Mouse (Mus musculus) heart, embryonic 12.5 days (tissue): Measurements from ENCODE around the gene Tcf12. TPM values are rescaled to one million over a fixed set of nuclear protein-coding genes. Genes with fewer than 3 reads are reported as not detected.

Experiments used
- ATAC-seq: fragments of 200-750 bp; cut with Nextera tagmentation; 2 replicates; pipeline ENCODE4 v1.8.0; 2017; ENCODE audit warnings: moderate TSS enrichment, moderate library complexity; ENCODE audit not compliant: insufficient number of reproducible peaks, low FRiP score
- H3K27ac ChIP-seq: fragments of 300-500 bp; sonication (generic); 2 replicates; pipeline ENCODE4 v1.5.1; 2016; ENCODE audit warnings: mild to moderate bottlenecking, moderate library complexity; ENCODE audit not compliant: poor library complexity, severe bottlenecking
- H3K27me3 ChIP-seq: fragments of 300-500 bp; sonication (generic); replicated peaks from 2 replicates; pipeline ENCODE4 v1.6.1; 2016; ENCODE audit warnings: mild to moderate bottlenecking, moderate library complexity
- H3K36me3 ChIP-seq: fragments of 300-500 bp; sonication (generic); 2 replicates; pipeline ENCODE4 v1.6.1; 2016; ENCODE audit warnings: mild to moderate bottlenecking, moderate library complexity
- H3K4me1 ChIP-seq: fragments of 300-500 bp; sonication (generic); replicated peaks from 2 replicates; pipeline ENCODE4 v1.6.1; 2016; ENCODE audit warnings: mild to moderate bottlenecking
- H3K4me2 ChIP-seq: fragments of 300-500 bp; sonication (generic); 2 replicates; pipeline ENCODE4 v1.6.1; 2016; ENCODE audit warnings: mild to moderate bottlenecking, moderate library complexity
- H3K4me3 ChIP-seq: fragments of 300-500 bp; sonication (generic); 2 replicates; pipeline ENCODE4 v1.5.1; 2016; ENCODE audit warnings: mild to moderate bottlenecking
- H3K9ac ChIP-seq: fragments of 300-500 bp; sonication (generic); 2 replicates; pipeline ENCODE4 v1.6.1; 2016; ENCODE audit warnings: mild to moderate bottlenecking, moderate library complexity
- H3K9me3 ChIP-seq: fragments of 300-500 bp; sonication (generic); replicated peaks from 2 replicates; pipeline ENCODE4 v1.6.1; 2016; ENCODE audit warnings: mild to moderate bottlenecking, moderate library complexity
- WGBS: fragments of 180-500 bp; shearing (Covaris S2); methylation state at CpG from one replicate; pipeline ENCODE4 v1.1.7; 2016; 5-methylcytosine and 5-hydroxymethylcytosine counted together
- polyA plus RNA-seq: library from polyadenylated mRNA; unstranded; fragments of >200 nt; fragmentation: Nextera tagmentation; extraction: Ambion mirVana; gene quantifications from 2 replicates; pipeline ENCODE4 v1.2.1, GENCODE M21; 2016

Gene Tcf12
- 44.7 and 48.3 TPM in 2 replicates for polyA plus RNA-seq

DNA sequence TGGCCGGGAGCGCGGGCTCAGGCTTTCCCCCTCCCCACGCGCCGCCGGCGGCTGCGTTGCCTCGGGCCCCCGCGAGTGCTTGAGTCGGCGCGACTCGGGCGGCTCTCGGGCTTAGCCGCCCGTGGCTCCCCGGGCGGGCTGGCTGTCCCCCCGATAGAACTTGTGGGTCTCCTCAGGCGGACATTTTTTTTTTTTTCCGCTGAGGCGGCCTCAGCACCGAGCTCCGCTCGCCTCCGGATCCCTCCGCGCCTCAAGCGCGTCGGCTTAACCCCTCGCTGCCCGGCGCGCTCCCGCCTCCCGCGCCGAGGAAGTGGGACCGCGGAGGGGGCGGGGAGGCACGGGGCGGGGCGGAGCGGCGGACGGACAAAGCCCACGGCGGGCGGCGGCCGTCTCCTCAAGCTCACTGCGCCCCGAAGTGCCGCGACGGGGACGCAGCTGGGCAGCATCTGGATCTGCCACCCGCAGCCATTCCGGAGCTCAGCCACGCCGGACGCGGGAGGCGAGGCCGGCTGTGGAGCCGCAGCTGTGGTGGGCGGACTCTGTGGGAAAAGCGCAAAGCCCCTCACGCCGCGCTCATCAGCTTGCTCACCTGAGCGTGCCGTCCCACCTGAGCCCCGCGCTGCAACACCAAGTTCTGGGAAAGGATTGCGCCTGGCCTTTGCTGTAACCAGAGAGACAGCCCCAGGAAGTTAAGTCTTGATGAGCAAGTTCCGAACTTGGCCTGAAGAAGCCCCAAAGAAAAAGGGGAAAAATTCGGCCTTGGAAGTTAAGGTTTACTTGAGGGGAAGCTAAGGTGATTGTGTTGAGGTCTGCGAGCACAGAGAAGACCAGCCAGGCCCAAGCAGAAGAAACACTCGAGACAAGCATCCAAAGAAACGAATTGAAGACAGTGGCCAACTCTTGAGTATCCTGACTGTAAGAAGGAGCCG, at the start of gene Tcf12:
Gene Tcf12 (minus strand): TSS at position 250 of the 929 bp plus-strand sequence.
- 1% methylated on average over 88 of the region's 88 CpGs for WGBS
- ATAC-seq: peak; percentile 88
- H3K9me3 ChIP-seq: no peaks in the 10 kb centered on the region
- peaks cover 7% of the 10 kb centered on the region for H3K36me3 ChIP-seq
- H3K27ac ChIP-seq: peak within 1 kb of the TSS; percentile 92
- peak within 1 kb of the TSS; percentile 84 for H3K4me2 ChIP-seq
- peak within 1 kb of the TSS; percentile 96 for H3K4me3 ChIP-seq
- H3K27me3 ChIP-seq: no peaks in the 10 kb centered on the region
- peaks cover 6% of the 10 kb centered on the region; the same call in 1 of the 2 replicates for H3K4me1 ChIP-seq
- peak within 1 kb of the TSS; percentile 99 for H3K9ac ChIP-seq

DNA sequence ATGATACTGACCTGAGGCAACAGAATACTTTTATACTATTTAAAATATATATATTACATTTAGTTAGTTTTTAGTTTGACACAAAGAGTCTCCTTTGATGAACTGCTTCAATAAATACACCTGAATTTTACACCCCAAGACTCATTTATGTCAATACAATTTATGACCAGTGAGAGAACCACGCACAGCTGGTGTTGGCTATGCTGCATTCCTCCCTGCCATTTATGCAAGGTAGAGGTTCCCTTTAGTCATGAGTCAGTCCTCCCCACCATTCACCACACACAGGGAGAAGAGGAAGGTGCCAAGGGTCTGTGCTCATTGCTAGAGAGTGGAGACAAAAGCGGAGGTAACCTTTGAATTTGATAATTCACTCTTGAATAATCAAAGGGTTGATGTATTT, 46.7 kb upstream of the Tcf12 start:
- Histone ChIP-seq H3K9me3 (no peaks in the 10 kb centered on the region), H3K27ac (no peak overlapping the region), H3K9ac (no peak overlapping the region), H3K27me3 (no peaks in the 10 kb centered on the region), H3K4me3 (no peak overlapping the region), H3K4me2 (no peak overlapping the region), H3K36me3 (no peaks in the 10 kb centered on the region), H3K4me1 (no peaks in the 10 kb centered on the region)
- no peak for ATAC-seq
- WGBS: 85% methylated on average over 2 of the region's 2 CpGs

DNA sequence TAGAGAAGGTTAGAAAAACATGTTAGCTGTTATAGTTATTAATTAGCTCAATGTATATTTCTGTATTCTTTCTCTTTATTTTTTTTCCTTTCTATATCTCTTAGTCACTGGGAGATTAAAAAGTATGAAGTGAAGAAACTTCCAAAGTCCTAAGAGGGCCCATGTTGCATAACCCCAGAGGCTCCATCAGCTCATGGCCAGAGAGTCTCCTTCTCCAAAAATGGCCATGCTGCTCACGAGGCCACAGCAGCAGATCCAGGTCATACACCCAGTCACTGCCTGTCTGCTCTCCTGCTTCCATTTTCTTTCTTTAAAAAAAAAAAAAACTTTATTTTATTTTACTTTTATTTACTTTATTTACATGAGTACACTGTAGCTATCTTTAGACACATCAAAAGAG, 45.4 kb upstream of the Tcf12 start:
- no peak overlapping the region for H3K9ac ChIP-seq
- no peak overlapping the region for H3K4me3 ChIP-seq
- H3K27me3 ChIP-seq: no peaks in the 10 kb centered on the region
- H3K27ac ChIP-seq: no peak overlapping the region
- H3K4me1 ChIP-seq: no peaks in the 10 kb centered on the region
- WGBS: 76% methylated on average over 1 of the region's 1 CpGs
- ATAC-seq: no peak
- H3K4me2 ChIP-seq: no peak overlapping the region
- H3K9me3 ChIP-seq: no peaks in the 10 kb centered on the region
- H3K36me3 ChIP-seq: no peaks in the 10 kb centered on the region

DNA sequence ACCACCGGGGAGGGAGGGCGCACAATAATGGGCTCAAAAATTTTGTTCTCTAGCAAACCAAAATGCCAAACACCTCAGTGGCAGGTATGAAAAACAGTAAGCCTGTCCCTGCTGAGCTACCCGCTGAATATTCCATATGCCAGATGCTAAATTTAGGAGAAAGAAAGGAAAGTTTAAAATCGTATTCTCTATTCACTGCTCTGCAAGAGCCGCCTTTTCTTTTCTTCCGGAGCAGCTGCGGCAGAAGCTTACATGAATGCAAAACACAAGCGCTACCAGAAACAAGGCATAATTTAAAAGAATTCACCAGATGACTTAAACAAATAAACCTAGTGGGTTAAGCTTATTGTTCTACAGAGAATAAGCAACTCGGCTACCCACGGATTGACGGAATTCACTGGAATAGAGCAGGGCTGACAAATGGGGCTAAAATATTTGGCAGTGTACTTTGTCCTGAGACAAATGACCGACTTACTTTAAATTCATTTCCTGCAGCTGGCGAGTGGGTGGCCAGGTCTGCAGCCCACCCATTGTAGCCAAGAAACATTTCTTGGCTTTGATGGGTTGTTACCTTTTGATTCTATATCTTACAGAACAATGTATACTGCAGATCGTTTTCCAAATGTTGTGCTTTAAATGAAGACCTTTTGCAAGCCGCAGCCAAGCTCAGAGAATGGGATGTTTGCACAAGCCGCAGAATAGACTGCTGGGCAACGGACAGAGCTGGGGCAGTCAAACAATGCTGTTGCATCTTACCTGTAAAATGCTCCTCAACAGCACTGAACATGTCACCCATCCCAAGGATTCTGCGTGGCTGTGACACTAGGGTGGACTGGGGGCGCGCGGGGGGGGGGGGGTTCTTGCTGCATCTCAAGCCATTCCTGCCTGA, 43.8 kb upstream of the Tcf12 start:
- H3K27ac ChIP-seq: no peak overlapping the region
- H3K4me1 ChIP-seq: no peaks in the 10 kb centered on the region
- 36% methylated on average over 21 of the region's 21 CpGs for WGBS
- ATAC-seq: no peak
- H3K36me3 ChIP-seq: no peaks in the 10 kb centered on the region
- H3K9ac ChIP-seq: no peak overlapping the region
- H3K4me3 ChIP-seq: peak overlapping the region; percentile 5; the same call in 1 of the 2 replicates
- H3K4me2 ChIP-seq: peak overlapping the region; percentile 51
- H3K9me3 ChIP-seq: no peaks in the 10 kb centered on the region
- H3K27me3 ChIP-seq: no peaks in the 10 kb centered on the region

DNA sequence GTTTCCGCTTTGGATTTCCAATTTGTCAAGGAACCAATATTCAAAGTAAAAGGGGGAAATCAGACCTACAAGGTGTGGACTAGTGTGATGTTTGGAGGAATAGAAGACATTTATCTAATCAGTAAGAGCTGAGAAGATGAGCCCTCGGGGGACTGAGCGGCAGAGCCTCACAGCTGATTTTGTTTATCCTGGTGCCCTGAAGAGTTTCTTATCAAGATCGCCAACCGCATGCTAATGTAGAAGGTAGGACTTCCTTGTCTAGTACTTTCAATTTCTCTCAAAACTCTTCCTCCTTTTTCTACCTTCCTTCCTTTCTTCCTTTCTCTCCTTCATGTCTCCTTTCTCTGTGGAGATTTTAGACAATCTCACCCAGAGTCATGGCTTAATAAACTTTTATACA, 32.5 kb upstream of the Tcf12 start:
- H3K4me3 ChIP-seq: no peak overlapping the region
- no peak for ATAC-seq
- H3K4me1 ChIP-seq: no peaks in the 10 kb centered on the region
- WGBS: 55% methylated on average over 5 of the region's 5 CpGs
- H3K27me3 ChIP-seq: no peaks in the 10 kb centered on the region
- no peak overlapping the region for H3K27ac ChIP-seq
- H3K36me3 ChIP-seq: no peaks in the 10 kb centered on the region
- no peak overlapping the region for H3K4me2 ChIP-seq
- H3K9ac ChIP-seq: no peak overlapping the region
- H3K9me3 ChIP-seq: no peaks in the 10 kb centered on the region

DNA sequence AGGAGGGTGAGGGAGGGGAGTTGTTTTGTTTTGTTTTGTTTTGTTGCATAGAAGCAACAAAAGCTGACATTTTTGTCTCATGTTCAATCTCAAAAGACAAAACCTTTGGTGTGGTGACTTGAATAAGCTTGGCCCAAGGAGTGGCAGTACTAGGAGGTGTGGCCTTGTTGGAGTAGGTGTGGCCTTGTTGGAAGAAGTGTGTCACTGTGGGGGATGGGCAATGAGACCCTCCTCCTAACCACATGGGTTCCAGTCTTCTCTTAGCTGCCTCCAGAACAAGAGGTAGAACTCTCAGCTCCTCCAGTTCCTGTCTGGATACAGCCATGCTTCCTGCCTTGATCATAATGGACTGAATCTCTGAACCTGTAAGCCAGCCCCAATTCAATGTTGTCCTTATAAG, 26.2 kb upstream of the Tcf12 start:
- Histone ChIP-seq H3K36me3 (no peaks in the 10 kb centered on the region), H3K9ac (no peak overlapping the region), H3K4me3 (no peak overlapping the region), H3K9me3 (no peaks in the 10 kb centered on the region), H3K4me2 (no peak overlapping the region), H3K27ac (no peak overlapping the region), H3K27me3 (no peaks in the 10 kb centered on the region), H3K4me1 (no peaks in the 10 kb centered on the region)
- no peak for ATAC-seq

DNA sequence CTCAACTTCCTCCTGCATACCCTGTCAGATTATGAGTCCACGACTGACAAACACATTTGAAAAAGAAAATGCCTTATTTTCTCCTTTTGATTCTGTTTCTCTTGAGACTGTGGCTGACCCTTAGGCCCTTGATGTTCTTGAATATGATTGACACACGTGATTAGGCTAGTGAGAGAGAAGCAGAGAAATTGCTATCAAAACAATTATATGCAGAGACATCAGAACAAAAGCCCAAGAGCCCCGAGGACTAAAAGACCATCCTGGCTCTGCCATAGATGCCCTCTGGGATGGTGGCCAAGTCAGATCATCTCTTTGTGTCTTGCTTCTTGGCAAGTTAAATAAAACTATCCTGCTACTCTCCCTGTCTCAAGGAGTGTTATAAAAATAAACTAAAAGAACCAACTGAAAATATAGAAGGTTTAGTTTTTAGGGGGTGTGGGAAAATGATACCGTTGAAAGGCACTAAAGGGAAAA, 22.1 kb upstream of the Tcf12 start:
- peak overlapping the region; percentile 97 for H3K27ac ChIP-seq
- H3K9ac ChIP-seq: peak overlapping the region; percentile 75; the same call in 1 of the 2 replicates
- no peaks in the 10 kb centered on the region for H3K27me3 ChIP-seq
- H3K4me1 ChIP-seq: no peaks in the 10 kb centered on the region
- peak overlapping the region; percentile 61 for H3K4me3 ChIP-seq
- H3K4me2 ChIP-seq: peak overlapping the region; percentile 77
- no peak for ATAC-seq
- H3K9me3 ChIP-seq: no peaks in the 10 kb centered on the region
- WGBS: 55% methylated on average over 4 of the region's 4 CpGs
- no peaks in the 10 kb centered on the region for H3K36me3 ChIP-seq

DNA sequence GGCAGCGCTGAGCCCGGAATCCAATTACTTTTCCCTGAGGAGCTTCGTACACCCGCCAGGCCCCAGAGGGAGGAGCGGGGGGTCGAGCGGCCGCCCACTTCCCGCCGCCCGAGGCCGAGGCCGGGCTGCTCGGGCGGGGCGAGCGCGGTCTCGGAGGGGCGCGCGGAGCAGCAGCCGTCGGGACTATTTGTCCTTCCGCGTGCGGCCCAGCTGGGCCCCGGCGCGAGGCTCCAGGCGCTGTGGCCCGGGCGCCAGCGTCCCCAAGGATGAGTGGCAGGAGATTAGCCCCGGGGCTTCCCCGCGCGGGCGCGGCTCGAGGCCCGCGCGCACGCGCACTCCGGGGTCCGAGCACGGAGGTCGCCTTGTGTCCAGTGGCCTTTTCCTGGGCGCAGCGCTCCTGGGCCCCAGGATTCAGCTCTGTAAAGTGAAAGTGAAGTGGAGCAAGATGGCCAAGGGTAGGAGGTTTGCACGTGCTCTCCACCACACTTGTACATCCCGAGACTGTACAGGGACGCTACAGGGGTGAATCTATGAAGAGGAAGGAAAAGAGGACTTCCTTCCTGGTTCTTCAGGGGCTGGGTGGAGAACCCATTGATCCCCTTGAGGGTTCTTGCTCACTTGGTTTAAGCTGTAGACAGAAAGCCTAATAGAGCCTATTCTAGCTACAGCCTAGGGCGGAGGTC, 21.6 kb upstream of the Tcf12 start:
- WGBS: 2% methylated on average over 56 of the region's 56 CpGs
- Histone ChIP-seq H3K36me3 (no peaks in the 10 kb centered on the region), H3K9ac (peak overlapping the region; percentile 75), H3K9me3 (no peaks in the 10 kb centered on the region), H3K4me3 (peak overlapping the region; percentile 61), H3K27ac (peak overlapping the region; percentile 97), H3K4me1 (no peaks in the 10 kb centered on the region), H3K4me2 (peak overlapping the region; percentile 77), H3K27me3 (no peaks in the 10 kb centered on the region)
- peak; percentile 87 for ATAC-seq

DNA sequence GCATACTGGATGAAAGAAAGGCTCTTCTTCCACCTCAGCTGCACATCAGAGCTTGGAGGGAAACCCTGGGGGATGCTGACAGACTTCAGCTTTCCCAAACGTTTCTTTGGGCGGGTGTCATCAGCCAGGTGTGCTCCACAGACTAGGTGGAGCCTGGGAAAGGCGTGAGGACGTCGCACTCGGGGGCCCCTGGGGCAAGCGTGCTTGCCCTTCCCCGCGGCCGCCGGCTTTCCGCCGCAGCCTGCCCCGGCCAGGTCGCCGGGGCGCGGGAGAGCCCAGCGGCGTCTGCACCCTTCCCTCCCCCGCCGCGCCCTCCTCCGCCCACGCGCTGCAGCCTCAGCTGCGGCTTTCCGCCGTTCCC, 21.0 kb upstream of the Tcf12 start:
- peak; percentile 69 for ATAC-seq
- under 1% methylated on average over 28 of the region's 29 CpGs for WGBS
- H3K36me3 ChIP-seq: no peaks in the 10 kb centered on the region
- peak overlapping the region; percentile 97 for H3K27ac ChIP-seq
- no peaks in the 10 kb centered on the region for H3K27me3 ChIP-seq
- peak overlapping the region; percentile 61 for H3K4me3 ChIP-seq
- peak overlapping the region; percentile 75 for H3K9ac ChIP-seq
- H3K4me2 ChIP-seq: peak overlapping the region; percentile 77
- H3K4me1 ChIP-seq: no peaks in the 10 kb centered on the region
- H3K9me3 ChIP-seq: no peaks in the 10 kb centered on the region

DNA sequence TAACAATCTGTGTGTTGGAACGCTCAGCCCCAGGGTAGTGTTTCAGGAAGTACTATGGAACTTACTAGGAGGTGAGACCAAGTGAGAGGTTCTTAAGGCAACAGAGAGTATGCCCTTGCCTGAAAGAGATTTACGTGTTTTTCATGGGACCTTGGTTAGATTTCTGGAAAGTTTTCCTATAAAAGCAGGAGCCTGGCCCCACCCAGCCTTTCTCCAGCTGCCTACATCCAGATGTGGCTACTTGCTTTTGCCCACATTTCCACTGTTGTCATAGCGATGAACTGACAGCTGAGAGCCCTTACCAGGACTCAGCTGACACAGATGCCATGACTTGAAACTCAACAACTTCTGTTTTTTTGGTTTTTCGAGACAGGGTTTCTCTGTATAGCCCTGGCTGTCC, 18.2 kb upstream of the Tcf12 start:
- ATAC-seq: no peak
- Histone ChIP-seq H3K9me3 (no peaks in the 10 kb centered on the region), H3K4me2 (no peak overlapping the region), H3K9ac (no peak overlapping the region), H3K27ac (no peak overlapping the region), H3K4me3 (no peak overlapping the region), H3K36me3 (no peaks in the 10 kb centered on the region), H3K27me3 (no peaks in the 10 kb centered on the region), H3K4me1 (peaks cover 2% of the 10 kb centered on the region; the same call in 1 of the 2 replicates)
- 79% methylated on average over 4 of the region's 4 CpGs for WGBS
